Mouse (Mus musculus) cerebellum, adult 8-10 months (tissue): ENCODE results near the gene Fgfr2.

Experiments
- DNase-seq: peaks from one replicate; pipeline ENCODE4 v3.0.0; 2022

The Fgfr2 gene

DNA sequence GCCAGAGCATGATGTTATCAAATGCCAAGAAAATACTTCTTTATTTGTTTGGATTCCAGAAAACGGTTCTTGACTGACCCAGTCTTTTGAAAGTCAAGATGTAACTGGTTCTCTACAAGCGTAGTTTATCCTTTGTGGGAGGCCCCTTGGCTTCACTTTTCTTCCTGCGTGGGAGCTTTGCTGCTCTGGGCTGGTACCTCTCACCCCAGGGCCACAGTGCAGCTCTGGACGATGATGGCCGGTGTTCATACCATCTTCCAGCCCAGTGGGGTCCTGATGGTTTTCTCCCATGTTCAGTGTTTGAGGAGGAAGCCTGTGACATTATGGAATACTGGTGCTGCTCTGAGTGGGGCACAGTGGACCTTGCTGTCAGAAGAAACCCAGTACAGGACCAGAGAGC, 1575.7 kb downstream of the Fgfr2 start:
- DNase-seq: no peak

DNA sequence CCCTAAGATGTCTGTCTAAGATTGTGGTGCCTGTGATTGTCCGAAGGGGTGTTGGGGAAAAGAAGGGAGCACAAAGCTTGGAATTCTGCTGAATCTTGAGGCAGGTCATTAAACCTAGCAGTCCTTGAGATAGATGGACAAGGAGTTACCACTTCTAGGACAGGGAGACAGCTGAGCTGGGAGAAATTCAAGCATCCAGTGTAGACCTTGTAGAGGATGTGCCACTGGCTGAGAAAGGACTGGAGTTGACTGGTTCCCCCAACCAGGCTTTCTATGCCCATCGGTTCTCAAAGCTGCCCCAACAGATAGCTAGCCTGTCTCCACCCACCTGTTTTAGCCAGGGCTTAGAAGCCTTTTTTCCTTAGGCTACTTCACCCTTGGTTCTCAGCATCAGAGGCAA, 1576.7 kb downstream of the Fgfr2 start:
- no peak for DNase-seq

DNA sequence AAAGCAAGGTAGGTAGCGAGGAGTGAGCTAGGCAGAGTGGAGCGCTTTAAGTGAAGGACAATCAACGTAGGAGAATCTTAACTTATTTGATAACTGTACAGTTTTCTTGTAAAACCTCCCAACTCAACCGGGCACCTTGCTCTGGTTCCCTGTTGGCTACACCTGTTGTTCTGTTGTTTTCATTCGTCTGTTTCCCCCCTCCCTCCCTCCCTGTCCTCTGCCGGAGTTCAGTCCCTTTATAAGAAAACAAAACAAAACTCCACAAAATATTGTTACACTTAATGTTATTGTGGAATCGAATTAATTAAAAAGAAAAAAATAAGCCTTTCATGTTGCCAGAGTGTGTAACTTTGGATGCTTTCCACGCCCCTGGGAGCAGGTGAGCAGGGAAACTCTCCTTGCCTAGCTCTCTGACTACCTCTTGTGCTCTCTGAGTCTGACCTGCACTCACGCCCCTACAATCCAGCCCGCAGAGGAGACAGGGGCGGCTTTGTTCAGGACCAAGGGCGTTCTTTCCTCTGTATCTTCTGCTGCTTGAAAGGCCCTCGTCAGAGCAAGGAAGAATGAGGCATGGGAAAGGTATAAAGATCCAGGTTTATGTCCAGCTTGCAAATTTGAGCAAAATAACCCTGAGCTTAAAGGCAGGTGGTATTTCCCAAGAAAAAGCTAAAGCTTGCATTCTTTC, 1577.3 kb downstream of the Fgfr2 start:
- DNase-seq: no peak

DNA sequence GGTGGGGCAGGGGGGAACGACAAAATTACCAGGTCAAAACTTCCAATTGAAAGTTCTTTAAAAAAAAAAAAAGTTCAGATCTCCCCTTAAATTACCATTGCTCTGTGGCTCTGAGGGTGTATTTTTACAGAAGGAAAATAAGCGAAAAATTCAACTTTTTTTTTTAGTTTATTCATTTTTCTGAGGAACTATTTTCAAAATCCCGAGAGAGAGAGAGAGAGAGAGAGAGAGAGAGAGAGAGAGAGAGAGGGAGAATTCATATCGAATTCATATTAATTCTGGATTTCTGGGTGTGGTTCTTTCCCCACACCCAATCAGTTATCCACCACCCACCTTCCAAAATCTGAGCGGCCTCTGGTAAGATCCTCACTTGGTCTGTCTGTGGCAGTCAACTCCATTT, 1578.3 kb downstream of the Fgfr2 start:
- DNase-seq: no peak

DNA sequence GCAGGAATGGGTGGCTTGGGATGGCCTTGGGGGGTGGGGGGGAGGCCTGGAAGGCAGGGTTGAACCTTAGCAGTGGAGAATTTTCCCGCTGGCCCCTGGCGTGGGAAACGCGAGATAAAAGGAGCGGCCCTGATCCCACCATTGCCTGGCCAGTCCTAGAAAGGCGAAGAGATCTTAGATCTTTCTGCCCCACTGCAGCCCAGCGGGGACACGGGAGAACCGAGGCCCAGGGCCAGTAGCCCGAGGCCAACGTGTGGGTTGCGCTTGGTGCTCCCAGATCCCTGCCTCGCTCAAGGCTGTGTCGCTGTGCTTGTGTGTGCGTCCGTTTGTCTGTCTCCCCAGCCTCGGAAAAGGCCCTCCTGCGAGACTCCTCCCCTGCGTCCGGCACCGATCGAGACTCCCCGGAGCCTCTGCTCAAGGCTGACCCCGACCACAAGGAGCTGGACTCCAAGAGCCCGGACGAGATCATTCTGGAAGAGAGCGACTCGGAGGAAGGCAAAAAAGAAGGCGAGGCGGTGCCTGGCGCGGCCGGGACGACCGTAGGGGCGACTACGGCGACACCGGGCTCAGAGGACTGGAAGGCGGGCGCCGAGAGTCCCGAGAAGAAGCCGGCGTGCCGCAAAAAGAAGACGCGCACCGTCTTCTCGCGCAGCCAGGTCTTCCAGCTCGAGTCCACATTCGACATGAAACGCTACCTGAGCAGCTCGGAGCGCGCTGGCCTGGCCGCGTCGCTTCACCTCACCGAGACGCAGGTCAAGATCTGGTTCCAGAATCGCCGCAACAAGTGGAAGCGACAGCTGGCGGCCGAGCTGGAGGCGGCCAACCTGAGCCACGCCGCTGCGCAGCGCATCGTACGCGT, 1579.3 kb downstream of the Fgfr2 start:
- no peak for DNase-seq

DNA sequence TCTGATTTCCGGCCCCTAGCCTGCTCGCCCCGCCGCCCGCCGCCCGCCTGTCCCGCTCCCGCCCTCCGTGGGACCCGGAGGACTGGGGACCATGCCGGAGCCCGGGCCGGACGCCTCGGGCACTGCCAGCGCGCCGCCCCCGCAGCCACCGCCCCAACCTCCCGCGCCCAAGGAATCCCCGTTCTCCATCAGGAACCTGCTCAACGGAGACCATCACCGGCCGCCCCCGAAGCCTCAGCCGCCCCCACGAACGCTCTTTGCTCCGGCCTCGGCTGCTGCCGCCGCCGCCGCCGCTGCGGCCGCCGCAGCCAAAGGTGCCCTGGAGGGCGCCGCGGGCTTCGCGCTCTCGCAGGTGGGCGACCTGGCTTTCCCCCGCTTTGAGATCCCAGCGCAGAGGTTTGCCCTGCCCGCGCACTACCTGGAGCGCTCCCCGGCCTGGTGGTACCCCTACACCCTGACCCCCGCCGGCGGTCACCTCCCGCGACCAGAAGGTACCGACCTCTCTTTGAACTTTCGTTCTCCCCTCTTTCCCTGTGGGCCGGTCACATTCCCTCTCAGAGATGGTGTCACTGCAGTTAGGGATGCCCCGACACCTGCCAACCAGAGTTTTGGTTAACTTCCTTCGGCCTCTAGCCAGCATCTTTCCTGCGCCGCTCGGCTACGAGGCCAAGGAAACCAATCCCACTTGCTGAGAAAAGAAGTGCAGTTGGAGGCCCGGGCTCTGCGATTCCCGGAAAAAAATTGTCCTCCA, 1580.1 kb downstream of the Fgfr2 start:
- no peak for DNase-seq

DNA sequence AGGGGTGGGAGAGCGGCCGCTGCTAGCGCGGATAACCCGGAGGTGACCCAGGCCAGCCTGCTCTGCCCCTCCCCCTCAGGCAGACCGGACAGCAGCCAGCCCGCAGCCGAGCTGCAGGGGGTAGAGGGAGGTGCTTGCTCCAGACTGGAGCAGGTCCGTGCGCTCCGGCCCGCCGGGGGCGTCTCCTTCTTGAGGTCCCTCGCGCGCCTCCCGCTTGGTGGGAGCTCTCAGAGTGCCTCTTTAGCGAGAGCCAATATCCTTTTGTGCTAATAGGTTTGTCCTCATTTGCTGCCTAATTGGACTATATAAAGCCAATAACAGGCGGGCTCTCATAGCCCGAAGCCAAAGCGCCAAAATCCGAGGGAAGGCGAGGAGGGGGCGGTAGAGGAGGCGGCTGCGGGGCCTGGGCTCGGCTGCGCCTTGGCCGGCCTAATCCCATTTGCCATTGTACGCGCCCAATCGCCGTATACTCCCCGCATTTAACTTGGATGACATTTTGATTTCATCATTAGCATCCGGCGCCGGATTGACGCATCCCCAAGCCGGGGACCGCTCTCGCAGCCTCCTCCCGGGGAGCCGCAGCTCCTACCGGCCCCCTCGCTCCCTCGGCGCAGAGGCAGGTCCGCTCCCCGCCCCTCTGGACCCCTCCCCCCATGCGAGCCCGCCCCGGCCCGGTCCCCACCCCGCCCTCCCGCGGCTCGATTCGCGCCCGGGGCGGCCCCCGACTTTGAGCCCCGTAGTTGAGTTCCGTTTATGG, 1580.9 kb downstream of the Fgfr2 start, which contains the start of gene Hmx3:
Hmx3 (plus strand) TSS at position 753 of the 757 bp plus-strand sequence.
- no peak for DNase-seq

DNA sequence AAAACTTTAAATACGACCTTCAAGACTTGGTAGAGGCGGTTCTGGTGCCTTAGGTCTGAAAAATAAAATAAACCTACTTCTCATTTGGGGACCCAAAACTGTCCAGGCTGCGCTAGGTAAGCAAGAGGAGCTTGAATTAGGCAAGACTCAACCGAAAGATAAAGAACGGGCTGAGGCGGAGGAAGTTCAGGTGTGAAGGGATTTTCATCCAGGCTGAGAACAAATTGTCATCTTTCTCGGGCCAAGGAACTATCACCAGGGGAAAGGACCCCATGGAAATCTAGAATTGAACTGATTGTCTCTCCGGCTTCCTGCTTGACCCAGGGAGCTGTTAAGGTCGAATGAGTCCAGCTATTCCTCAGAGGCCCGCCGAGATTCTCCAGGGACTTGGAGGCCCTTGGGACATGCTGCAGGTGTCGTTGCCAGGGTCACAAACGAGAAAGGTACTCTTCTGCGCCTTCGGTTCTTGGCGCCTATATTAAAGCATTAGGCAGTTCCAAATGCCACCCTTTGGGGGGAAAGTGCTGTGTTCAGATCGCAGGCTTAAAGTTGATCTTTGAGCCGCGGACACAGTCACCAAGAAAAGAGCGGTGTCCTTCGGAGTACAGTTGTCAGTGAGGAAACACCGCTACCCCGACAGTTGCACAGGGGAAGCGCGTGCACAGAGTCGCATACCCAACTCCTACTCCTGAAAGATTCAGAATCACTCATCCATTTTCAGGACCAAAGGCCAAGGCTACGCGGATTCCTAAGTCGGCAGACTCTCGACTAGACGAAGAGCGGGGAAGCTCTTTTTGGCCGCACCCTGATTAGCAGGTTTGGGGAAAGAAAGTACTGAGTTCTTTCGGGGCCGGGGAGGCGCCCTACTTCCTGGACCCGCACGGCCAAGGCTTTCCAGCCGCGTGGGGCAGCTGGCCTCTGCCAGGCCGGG, 1581.7 kb downstream of the Fgfr2 start:
- DNase-seq: no peak

DNA sequence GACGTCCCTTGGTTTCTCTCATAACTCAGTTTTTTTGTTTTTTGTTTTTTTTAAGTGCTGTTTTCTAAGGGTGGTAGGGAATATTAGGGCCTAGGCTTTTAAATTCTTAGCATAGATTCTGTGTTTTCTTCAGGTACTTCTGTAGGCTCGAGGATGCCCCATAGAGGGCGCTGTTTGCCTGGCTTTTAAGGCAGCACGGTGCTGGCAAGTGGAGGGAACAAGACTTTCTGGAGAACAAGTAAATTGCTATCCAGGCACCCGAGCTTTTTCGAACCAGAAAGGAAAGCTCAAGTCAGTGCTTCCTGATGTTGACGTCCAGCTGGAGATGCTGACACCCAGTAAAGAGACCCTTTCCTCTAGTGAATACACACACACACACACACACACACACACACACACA, 1583.2 kb downstream of the Fgfr2 start:
- DNase-seq: peak; percentile 59

DNA sequence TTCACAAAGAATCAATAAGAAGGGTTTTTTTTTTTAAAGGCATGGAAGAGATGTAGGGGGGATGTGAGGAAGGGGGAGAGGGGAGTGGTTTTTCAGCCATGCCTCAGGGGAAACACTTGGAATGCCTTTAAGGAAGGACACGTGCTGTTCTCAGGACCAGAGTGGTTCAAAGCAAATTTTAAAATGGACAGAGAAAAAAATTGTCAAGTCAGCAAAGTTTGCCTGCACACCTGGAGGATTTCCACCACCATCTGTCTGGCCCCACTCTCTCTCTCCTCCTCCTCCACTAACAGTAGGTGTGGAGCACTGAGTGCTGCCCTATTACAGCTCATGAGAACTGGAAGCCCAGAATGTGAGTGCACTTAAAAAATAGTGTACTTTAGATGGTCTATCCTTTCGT, 1619.4 kb downstream of the Fgfr2 start:
- no peak for DNase-seq

DNA sequence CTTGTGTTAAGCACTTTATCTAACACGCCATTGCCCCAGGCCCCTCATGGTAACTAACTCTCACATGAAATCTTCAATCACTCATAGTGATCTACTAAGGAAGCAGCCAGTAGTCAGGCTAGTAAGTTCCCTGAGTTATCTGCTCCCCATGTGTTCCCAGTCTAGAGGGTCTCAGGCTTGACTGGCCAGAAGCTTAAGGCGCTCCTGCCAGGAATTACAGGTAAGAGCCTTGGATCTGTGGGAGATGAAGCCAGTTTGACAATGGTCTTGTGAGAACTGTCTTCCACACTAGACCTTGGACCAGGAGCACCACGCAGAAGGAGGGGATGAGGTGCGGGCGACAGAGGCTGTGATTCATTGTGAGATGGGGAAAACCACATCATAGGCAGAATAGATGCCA, 1644.7 kb downstream of the Fgfr2 start:
- DNase-seq: no peak

DNA sequence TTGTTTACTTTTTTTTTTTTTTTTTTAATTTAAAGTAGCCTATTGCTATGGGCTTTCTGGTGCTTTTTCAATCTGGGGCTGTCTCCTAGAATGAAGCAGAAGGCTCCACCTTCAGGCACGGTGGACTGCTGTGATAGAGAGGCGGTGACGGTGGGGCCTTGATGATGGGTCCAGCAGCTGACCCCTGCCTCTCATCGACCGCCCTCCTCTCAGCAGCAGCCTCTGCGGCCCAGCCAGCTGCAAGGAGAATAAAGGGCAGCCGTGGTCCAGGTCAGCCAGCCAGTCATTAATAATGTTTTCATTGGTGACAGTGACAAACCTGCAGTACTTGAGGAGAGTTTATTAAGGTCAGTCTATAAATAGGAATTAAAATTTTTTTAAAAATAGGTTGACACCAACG, 1646.0 kb downstream of the Fgfr2 start:
- DNase-seq: no peak

DNA sequence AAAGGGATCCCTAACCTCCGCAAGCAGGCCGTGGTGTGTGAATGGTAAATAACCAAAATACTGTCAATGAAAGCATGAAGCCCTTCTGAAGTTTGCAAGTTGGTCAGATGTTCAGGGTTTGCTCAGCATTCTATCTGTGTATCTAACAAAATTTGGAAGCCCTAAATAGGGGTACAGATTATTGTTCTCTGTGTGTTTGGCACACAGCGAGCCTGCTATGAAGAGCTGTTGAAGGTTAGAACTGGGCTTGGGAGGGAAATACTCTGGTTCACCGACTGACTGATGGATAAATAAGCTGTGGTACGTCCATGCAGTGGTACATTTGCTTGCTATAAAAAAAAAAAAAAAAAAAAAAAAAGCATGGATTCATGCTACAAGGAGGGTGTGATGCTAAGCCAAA, 1651.6 kb downstream of the Fgfr2 start:
- no peak for DNase-seq

DNA sequence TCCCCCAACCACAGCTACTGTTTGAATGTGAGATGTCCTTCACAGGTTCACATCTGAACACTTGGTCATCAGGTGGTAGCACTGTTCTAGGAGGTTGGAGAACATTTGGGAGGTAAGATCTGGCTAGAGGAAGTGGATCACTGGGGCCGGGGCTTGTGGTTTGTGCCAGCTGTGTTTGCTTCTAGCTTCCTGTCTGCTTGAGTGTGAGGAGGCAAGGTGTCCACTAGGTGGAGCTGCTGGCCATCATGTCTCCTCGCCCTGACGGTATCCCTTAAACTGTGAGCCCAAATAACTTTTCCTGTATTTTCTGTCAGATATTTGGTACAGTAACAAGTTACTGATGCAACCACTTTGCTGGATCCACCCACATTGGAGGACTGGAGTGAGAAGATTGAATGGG, 1653.6 kb downstream of the Fgfr2 start:
- DNase-seq: no peak

DNA sequence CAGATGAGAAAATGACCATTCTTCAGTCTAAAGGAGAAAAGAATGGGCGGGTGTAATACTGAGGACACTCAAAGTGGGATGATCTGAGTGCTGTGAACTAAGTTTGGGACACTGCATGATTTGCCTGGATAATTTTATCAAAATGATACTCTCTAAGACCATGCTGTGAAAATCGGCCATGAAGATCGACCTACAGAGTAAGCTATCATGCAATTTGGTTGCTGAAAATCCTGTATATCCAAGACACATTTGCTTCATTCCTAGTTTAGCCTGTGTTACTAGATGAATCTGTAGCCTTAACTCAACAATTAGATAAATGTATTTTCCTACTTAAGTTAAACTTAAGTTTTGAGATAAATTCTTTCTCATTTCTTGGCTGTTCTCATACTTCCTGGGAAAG, 1655.8 kb downstream of the Fgfr2 start:
- DNase-seq: no peak

DNA sequence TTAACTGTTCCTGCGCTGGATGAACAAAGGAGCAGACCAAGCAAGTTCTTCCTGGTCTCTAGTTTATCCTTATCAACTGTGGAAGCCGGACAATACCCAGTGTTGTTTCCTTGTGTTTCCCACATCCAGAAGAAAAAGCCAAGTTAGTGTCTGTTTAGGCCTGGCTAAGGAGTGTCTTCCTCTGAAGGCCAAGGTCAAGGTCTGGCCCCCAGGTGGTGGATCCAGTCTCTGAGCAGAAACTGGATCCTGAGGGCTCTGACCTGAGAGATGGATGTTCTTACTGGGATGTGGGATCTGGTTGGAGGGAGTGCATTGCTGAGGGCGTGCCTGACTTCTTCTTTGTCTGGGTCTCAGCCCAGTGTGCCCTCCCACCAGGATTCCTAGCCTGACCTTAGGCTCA, 1657.4 kb downstream of the Fgfr2 start:
- DNase-seq: no peak

DNA sequence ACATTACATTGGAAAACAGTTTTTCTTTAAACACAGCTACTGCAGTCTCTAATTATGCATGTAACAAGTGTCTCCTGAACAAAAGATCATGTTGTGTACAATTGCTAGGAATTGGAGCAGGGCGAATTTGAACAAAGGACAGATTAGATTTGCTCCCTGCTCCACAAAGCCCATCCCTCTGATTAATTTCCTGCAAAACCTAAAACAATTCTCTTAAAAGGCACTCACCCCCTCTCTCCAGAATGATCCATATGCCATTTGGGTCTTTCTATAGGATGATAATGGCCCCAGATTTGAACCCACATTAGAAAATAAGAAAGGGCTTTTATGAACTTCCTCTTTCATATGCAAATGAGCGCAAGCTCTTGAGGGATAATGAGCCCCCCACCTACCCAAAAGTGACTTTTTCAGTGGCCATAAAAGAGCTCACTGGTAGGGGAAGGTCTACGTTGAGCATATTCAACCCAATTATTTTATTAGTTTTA, 1658.0 kb downstream of the Fgfr2 start:
- no peak for DNase-seq

DNA sequence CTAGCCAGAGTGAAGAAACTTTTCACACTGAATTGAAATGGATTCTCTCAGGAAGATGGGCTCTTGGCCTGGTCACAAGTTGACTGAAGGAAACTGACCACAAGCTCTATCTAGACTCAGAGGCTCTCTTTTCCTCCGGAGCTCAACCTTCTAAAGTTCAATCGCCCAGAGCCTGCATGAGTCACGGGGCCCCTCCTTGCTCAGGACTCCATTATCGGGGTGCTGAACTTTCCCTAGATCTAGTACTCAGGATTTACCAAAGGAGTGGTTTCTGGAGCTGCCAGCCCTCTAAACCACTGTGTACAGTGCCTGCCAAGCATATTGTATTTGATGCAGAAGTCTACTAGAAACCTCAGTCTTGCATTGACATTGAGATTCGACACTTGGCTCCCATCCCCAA, 1666.4 kb downstream of the Fgfr2 start:
- DNase-seq: no peak

DNA sequence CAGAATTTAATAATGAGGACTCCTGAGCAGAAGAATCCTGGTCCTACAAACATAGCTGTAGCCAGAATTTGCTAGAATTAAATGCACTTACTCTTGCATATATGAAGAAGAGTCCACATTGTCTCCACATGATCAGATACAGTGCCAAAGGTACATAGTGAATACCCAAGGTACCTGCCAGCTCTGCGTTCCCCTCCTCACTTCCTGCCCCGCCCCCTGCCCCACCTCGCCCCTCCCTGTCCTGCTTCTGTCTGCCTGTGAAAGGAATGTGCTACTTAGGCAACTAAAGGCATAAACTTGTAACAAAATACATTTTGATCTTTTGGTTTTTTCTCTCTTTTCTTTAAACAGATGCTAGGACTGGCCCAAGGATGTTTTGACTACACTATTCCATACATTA, 1686.1 kb downstream of the Fgfr2 start:
- no peak for DNase-seq

DNA sequence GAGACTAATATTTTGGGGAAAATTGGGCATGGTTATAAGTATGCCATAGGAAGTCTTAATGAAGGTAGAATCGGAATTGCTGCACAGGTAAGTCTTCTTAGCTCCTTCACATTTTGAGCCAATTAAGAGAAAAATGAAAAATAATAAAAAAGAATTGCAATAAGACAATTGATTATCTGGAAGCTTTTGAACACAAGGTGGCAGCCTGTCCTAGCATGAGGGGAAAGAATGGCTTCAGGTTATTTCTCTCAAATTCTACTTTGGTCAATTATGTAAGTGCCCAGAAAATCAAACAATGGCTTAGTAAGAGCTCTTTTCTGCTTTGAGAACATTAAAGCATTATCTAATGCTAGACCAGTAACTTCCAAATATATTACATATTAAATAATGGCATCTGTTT, 1688.9 kb downstream of the Fgfr2 start:
- no peak for DNase-seq

DNA sequence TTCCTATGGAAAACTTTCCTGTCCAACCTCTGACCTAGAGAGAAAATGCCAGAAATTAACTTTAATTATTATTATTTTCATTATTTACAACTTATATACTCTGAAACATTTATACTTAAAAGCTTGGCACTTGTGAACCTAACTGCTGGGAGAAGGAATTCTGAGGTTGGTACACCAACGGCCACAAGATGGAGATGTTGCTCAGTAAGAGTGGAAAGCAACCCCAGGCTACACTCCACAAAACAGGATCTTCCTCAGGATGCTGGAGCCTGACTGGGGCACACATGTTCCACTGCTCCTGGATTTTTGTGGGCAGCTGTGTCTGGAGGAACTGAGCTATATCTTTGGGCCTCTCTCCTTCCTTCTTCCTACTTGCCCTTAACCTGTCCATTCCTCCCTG, 1690.9 kb downstream of the Fgfr2 start:
- DNase-seq: no peak

DNA sequence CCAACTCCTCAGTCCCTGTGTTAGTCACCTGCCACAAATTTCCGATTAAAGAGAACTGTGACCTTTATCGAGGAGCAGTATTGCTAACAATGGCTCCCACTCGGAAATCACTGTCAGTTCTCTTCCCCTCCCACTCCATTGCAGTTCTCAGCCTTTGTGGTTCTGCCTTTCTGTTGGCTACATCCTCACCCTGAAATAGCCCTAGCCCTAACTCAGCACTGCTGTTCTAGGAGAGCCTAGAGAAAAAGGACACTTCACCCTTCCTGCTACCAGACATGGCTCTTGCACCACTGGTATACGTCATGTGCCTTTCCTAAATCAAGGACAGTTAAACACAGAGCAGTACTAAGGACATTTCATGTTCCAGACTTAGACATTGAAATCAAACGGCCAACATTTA, 1695.8 kb downstream of the Fgfr2 start:
- DNase-seq: no peak
